Mouse (Mus musculus): ENCODE measurements around the gene Sh3gl1. TPM values are rescaled to one million over a fixed set of nuclear protein-coding genes. Genes with fewer than 3 reads are reported as not detected.

Gene Sh3gl1
- polyA plus RNA-seq, 1 experiment, result 248 TPM

GRCm38 (mm10) chr17:55969560-55969959 lies 66.9 kb downstream of the Sh3gl1 start:
- WGBS, result 63% methylated on average over 14 of the region's 14 CpGs
- TF ChIP-seq POLR2A (IDR thresholded peaks at IDR 0.05; ENCODE audit: control insufficient read depth, extremely low read depth, insufficient read depth, low read length, poor library complexity) (no peak), CTCF (IDR thresholded peaks at IDR 0.05; ENCODE audit: borderline replicate concordance, control insufficient read depth, extremely low read depth, insufficient read depth, low read length, poor library complexity) (no peak)
- Histone ChIP-seq H3K36me3 (ENCODE audit: control insufficient read depth, insufficient read depth, low read length) (peaks cover 14% of the 10 kb centered on the region), H3K4me3 (ENCODE audit: control insufficient read depth, insufficient read depth, low read length) (no peak overlapping the region), H3K27me3 (ENCODE audit: control insufficient read depth, insufficient read depth, low read length) (peaks cover 7% of the 10 kb centered on the region; the same call in 1 of the 2 replicates), H3K4me1 (replicated peaks; ENCODE audit: control insufficient read depth, insufficient read depth, low read length) (no peaks in the 10 kb centered on the region), H3K27ac (ENCODE audit: control insufficient read depth, insufficient read depth, low read length) (no peak overlapping the region)
- DNase-seq, result no peak

GRCm38 (mm10) chr17:55968210-55968609 lies 68.2 kb downstream of the Sh3gl1 start:
- TF ChIP-seq CTCF (IDR thresholded peaks at IDR 0.05; ENCODE audit: borderline replicate concordance, control insufficient read depth, extremely low read depth, insufficient read depth, low read length, poor library complexity) (no peak), POLR2A (IDR thresholded peaks at IDR 0.05; ENCODE audit: control insufficient read depth, extremely low read depth, insufficient read depth, low read length, poor library complexity) (no peak)
- peaks cover 16% of the 10 kb centered on the region for H3K36me3 ChIP-seq (ENCODE audit: control insufficient read depth, insufficient read depth, low read length)
- H3K27ac ChIP-seq (ENCODE audit: control insufficient read depth, insufficient read depth, low read length), result no peak overlapping the region
- 92% methylated on average over 7 of the region's 7 CpGs for WGBS
- peaks cover 7% of the 10 kb centered on the region; the same call in 1 of the 2 replicates for H3K27me3 ChIP-seq (ENCODE audit: control insufficient read depth, insufficient read depth, low read length)
- no peak for DNase-seq
- no peak overlapping the region for H3K4me3 ChIP-seq (ENCODE audit: control insufficient read depth, insufficient read depth, low read length)
- H3K4me1 ChIP-seq (replicated peaks; ENCODE audit: control insufficient read depth, insufficient read depth, low read length), result no peaks in the 10 kb centered on the region

- no peak for DNase-seq
- peaks cover 16% of the 10 kb centered on the region for H3K36me3 ChIP-seq (ENCODE audit: control insufficient read depth, insufficient read depth, low read length)
- 98% methylated on average over 4 of the region's 4 CpGs for WGBS
- H3K4me1 ChIP-seq (replicated peaks; ENCODE audit: control insufficient read depth, insufficient read depth, low read length), result no peaks in the 10 kb centered on the region
- H3K27ac ChIP-seq (ENCODE audit: control insufficient read depth, insufficient read depth, low read length), result no peak overlapping the region
- peaks cover 7% of the 10 kb centered on the region; the same call in 1 of the 2 replicates for H3K27me3 ChIP-seq (ENCODE audit: control insufficient read depth, insufficient read depth, low read length)
- TF ChIP-seq CTCF (IDR thresholded peaks at IDR 0.05; ENCODE audit: borderline replicate concordance, control insufficient read depth, extremely low read depth, insufficient read depth, low read length, poor library complexity), result no peak
- no peak for TF ChIP-seq POLR2A (IDR thresholded peaks at IDR 0.05; ENCODE audit: control insufficient read depth, extremely low read depth, insufficient read depth, low read length, poor library complexity)
- no peak overlapping the region for H3K4me3 ChIP-seq (ENCODE audit: control insufficient read depth, insufficient read depth, low read length)
Observed at GRCm38 (mm10) chr17:55967186-55967585, 69.2 kb downstream of the Sh3gl1 start.

Other genes with a start within 250 kb of the Sh3gl1 start
- 0.27 and 0.36 TPM in 2 replicates for gene Zfp119a, start 157.7 kb downstream of the Sh3gl1 start, polyA plus RNA-seq (2012; rRNA removed)
- gene Zfp959, start 144.5 kb downstream of the Sh3gl1 start, polyA plus RNA-seq (2012; rRNA removed), result 1.6 and 1.9 TPM in 2 replicates
- gene Zfp119b, start 87.1 kb downstream of the Sh3gl1 start, polyA plus RNA-seq (2012; rRNA removed), result 0.17 and 0.23 TPM in 2 replicates
- 24.5 and 25.9 TPM in 2 replicates for gene Ebi3, start 84.0 kb downstream of the Sh3gl1 start, polyA plus RNA-seq (2012; rRNA removed)
- 16.9 and 17.3 TPM in 2 replicates for gene Yju2, start 77.5 kb downstream of the Sh3gl1 start, polyA plus RNA-seq (2012; rRNA removed)
- gene Shd, start 66.2 kb downstream of the Sh3gl1 start, polyA plus RNA-seq (2012; rRNA removed), result 0.59 and 1.9 TPM in 2 replicates
- 0.26 and 0.62 TPM in 2 replicates for gene Fsd1, start 50.1 kb downstream of the Sh3gl1 start, polyA plus RNA-seq (2012; rRNA removed)
- 16.4 and 22.2 TPM in 2 replicates for gene Stap2, start 31.1 kb downstream of the Sh3gl1 start, polyA plus RNA-seq (2012; rRNA removed)
- gene Mpnd, start 30.9 kb downstream of the Sh3gl1 start, polyA plus RNA-seq (2012; rRNA removed), result 180 and 188 TPM in 2 replicates
- gene Chaf1a, start 3.8 kb upstream of the Sh3gl1 start, polyA plus RNA-seq (2012; rRNA removed), result 16.9 and 21.4 TPM in 2 replicates
- 76.7 and 93.1 TPM in 2 replicates for gene Ubxn6, start 38.4 kb upstream of the Sh3gl1 start, polyA plus RNA-seq (2012; rRNA removed)
- gene Hdgfl2, start 43.0 kb upstream of the Sh3gl1 start, polyA plus RNA-seq (2012; rRNA removed), result 80.6 and 83.3 TPM in 2 replicates
- 16.7 and 29.0 TPM in 2 replicates for gene Plin4, start 73.2 kb upstream of the Sh3gl1 start, polyA plus RNA-seq (2012; rRNA removed)
- 6.2 and 11.7 TPM in 2 replicates for gene Plin5, start 81.0 kb upstream of the Sh3gl1 start, polyA plus RNA-seq (2012; rRNA removed)
- gene Lrg1, start 85.4 kb upstream of the Sh3gl1 start, polyA plus RNA-seq (2012; rRNA removed), result 23.5 and 27.0 TPM in 2 replicates
- gene Sema6b, start 103.7 kb upstream of the Sh3gl1 start, polyA plus RNA-seq (2012; rRNA removed), result 3.8 and 4.9 TPM in 2 replicates
- gene Tnfaip8l1, start 125.8 kb upstream of the Sh3gl1 start, polyA plus RNA-seq (2012; rRNA removed), result 21.6 and 26.8 TPM in 2 replicates
- 57.4 and 62.3 TPM in 2 replicates for gene Mydgf, start 147.3 kb upstream of the Sh3gl1 start, polyA plus RNA-seq (2012; rRNA removed)
- 85.6 and 95.2 TPM in 2 replicates for gene Dpp9, start 182.3 kb upstream of the Sh3gl1 start, polyA plus RNA-seq (2012; rRNA removed)
- 43.1 and 45.2 TPM in 2 replicates for gene Fem1a, start 220.2 kb upstream of the Sh3gl1 start, polyA plus RNA-seq (2012; rRNA removed)
- gene Ticam1, start 240.2 kb upstream of the Sh3gl1 start, polyA plus RNA-seq (2012; rRNA removed), result 21.6 and 23.1 TPM in 2 replicates

All from thymus, adult 2 months (tissue).